Mouse (Mus musculus): ENCODE data around the gene Cks1b. TPM values are rescaled to one million over a fixed set of nuclear protein-coding genes. Genes with fewer than 3 reads are reported as not detected.
A peak's percentile ranks its signal among the peaks of the same experiment; 100 is the strongest.

Gene Cks1b
- polyA plus RNA-seq, 2 experiments from 2014 or later: 21.6 to 40.2 TPM

GRCm38 (mm10) chr3:89425876-89426275 lies 7.7 kb upstream of the Cks1b start:
- ATAC-seq: no peak

GRCm38 (mm10) chr3:89425141-89425525 lies 7.0 kb upstream of the Cks1b start:
- no peak for ATAC-seq

- no peak for ATAC-seq
These were observed 6.4 kb upstream of the Cks1b start for GRCm38 (mm10) chr3:89424416-89425140.

- ATAC-seq: no peak
These were observed 4.5 kb upstream of the Cks1b start for GRCm38 (mm10) chr3:89422556-89423205.

GRCm38 (mm10) chr3:89421810-89422473 lies 3.8 kb upstream of the Cks1b start:
- ATAC-seq: no peak

- ATAC-seq: no peak
These were observed 3.0 kb upstream of the Cks1b start for GRCm38 (mm10) chr3:89421002-89421774.

- no peak for ATAC-seq
These were observed 2.2 kb upstream of the Cks1b start for GRCm38 (mm10) chr3:89420421-89420820.

GRCm38 (mm10) chr3:89419981-89420380 lies 1.8 kb upstream of the Cks1b start:
- no peak for ATAC-seq

GRCm38 (mm10) chr3:89419571-89419970 lies 1.4 kb upstream of the Cks1b start:
- ATAC-seq: no peak

- ATAC-seq: no peak
These were observed 673 bp upstream of the Cks1b start for GRCm38 (mm10) chr3:89418861-89419250.

- ATAC-seq: no peak
These were observed 378 bp downstream of the Cks1b start for GRCm38 (mm10) chr3:89417840-89418169.

GRCm38 (mm10) chr3:89417131-89417530 lies 1.1 kb downstream of the Cks1b start:
- no peak for ATAC-seq

- no peak for ATAC-seq
These were observed 2.0 kb downstream of the Cks1b start for GRCm38 (mm10) chr3:89416158-89416557.

- ATAC-seq: peak; percentile 100
These were observed 6.4 kb downstream of the Cks1b start, which contains the start of gene Flad1 for GRCm38 (mm10) chr3:89411490-89412393. TSS of gene Flad1 (minus strand) at chr3:89411870.

- ATAC-seq: no peak
These were observed 7.3 kb downstream of the Cks1b start for GRCm38 (mm10) chr3:89410864-89411263.

GRCm38 (mm10) chr3:89409701-89410100 lies 8.5 kb downstream of the Cks1b start:
- ATAC-seq: no peak

- ATAC-seq: no peak
These were observed 9.7 kb downstream of the Cks1b start for GRCm38 (mm10) chr3:89408448-89408847.

- no peak for ATAC-seq
These were observed 11.3 kb downstream of the Cks1b start for GRCm38 (mm10) chr3:89406887-89407286.

- no peak for ATAC-seq
These were observed 15.5 kb downstream of the Cks1b start, which contains the start of gene Lenep for GRCm38 (mm10) chr3:89402693-89403092. TSS of gene Lenep (minus strand) at chr3:89402793.

- no peak for ATAC-seq
These were observed 16.9 kb downstream of the Cks1b start for GRCm38 (mm10) chr3:89401329-89401728.

- no peak for ATAC-seq
These were observed 21.6 kb downstream of the Cks1b start for GRCm38 (mm10) chr3:89396654-89397005.
